Mouse (Mus musculus) spleen, adult 12 weeks (tissue): ENCODE results near the gene Fdx1l.

ENCODE experiments used
- DNase-seq: peaks from one replicate; pipeline ENCODE4 v3.0.0; 2022; ENCODE audit warnings: low spot score

The Fdx1l gene

GRCm38 (mm10) chr9:21073044-21073840 is at the start of gene Fdx1l, which contains the start of gene Gm49373:
Gene Fdx1l (minus strand): TSS chr9:21073614.
Gene Gm49373 (minus strand): TSS chr9:21073096.
- DNase-seq, result peak; percentile 71

DNA sequence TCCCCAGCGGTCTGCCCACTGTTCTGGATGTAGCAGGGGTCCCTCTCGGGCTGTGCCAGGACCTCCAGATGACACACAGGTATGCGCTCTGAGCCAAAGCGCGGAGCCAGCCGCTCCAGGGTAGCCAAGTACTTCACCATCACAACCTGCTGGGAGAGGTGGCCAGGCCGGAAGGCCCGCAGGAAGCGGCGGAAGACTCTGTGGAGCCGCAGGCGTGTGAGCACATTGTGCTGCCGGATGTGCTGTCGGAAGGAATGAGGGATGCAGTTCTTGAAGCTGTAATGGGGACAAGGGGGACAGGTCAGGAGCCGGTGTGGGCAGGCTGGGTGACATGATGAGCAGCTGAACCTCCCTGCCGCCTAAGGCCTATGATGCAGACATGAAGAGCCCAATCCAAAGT is 48.1 kb upstream of the Fdx1l start:
- no peak for DNase-seq

DNA sequence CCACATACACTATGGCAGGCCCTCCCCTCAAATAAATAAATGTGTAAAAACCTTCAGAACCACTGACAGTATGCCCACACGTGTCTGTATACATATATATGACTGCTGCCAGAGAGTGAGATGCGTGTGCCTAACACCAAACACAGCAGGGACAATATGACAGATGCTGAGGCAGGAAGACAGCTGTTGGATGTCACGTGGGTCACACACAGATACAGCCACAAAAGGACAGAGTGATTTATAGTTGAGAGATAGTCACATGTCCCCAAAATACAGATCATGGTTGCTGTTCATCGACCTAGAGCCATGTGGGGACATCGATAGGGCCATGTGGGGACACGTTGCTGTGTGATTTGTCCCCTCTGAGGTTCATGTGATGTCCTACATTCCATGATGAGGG is 43.7 kb upstream of the Fdx1l start:
- DNase-seq, result no peak

GRCm38 (mm10) chr9:21115105-21115504 is 41.7 kb upstream of the Fdx1l start:
- no peak for DNase-seq

DNA sequence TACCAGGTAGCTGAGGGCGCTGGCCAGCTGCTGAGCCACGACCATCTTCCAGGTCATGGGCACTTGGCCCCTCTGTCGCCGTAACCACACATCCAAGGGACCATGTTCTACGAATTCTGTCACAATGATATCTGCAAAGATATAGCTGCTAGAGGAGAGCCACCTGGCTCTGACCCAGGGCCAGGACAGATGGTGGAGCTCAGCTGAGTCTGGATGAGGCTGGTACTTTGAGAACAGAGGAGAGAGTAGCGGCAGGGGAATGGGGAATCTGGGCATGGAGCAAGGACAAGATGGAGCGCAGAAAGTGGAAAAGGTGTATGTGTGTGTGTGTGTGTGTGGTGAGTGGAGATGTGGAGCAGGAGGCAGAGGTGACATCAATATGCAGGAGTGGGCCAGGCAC is 40.8 kb upstream of the Fdx1l start:
- DNase-seq, result no peak

DNA sequence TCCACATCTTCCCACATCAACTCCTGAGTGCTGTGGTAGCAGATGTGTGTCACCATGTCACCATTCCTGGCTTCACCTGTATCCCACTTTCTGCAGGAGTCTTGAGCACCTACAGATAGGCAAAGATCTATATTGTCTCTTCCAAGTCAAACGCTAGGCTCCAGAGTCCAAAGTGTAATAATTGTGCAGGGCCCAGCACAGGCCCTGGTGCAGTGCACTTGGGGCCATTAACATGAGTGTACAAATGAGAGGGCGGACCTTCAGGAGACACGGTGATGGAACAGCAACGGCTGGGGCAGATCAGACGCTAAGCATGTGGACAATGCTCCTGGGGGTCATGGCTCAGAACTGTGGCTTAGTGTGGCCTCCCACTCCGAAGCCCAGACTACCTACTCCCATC is 40.3 kb upstream of the Fdx1l start:
- DNase-seq, result no peak

GRCm38 (mm10) chr9:21107607-21108237 is 34.3 kb upstream of the Fdx1l start:
- DNase-seq, result no peak

DNA sequence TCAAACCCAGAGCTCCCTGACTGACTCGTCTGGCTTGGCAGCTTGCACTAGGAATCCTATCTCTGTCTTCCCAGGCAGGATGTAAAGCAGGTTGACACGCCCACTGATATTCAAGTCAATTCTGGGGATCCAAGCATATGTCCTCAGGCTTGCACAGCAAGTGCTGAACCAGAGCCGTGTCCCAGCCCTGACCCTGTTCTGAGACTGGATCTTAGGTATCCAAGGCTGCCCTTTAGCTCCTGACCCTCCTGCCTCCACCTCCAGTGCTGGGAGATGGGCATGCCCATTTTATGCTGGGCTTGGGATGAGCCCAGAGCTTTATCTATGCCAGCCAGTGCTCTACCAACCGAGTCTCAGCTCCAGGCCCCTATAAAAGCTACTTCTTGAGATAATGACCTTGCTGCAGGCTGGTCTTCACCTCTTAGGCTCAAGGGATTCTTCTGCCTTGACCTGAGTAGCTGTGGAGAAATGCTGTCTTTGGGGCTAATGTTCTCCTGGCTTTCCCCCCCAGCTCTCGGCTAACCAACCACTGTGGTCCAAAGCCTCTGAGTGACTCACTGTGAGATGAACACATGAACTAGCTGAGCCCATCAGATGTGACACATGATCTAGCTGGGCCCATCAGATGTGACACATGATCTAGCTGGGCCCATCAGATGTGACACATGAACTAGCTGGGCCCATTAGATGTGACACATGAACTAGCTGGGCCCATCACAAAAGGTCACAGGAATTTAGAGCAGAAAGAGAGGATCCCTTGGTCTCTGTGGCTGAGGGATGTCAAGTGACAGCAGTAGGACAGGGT is 32.5 kb upstream of the Fdx1l start:
- DNase-seq, result peak; percentile 44

DNA sequence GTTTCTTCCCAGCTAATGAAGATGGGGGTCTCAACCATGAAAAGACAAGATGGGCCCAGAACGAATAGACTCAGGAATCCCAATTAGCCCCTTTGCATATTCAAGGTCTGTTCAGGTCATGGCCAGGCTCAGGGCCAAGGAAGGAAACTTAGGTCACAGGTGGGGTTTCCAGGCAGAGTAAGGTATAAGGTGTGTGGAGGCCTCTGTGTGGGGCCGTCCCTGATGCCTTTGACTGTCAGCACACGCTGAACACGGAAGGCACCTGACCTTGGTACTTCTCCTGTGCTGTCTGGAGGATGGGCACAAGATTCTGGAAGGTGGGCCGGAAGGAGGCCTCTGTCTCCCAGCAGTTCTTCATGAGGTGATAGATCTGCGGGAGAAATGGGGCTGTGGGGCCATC is 31.4 kb upstream of the Fdx1l start:
- DNase-seq, result no peak

DNA sequence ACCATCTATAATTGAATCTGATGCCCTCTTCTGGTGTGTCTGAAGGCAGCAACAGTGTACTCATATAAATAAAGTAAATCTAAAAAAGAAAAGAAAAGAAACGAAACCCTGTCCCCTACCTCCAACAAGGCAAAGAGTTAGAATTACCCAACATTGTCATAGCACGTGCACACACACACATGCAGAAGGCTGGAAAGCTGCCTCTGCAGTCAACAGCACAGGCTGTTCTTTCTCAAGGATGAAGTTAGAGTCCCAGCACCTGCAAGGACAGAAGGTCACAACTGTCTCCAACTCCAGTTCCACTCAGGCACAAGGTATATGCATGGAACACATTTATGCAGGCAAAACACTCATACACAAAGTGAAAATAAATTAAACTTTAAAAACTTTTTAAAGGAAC is 28.7 kb upstream of the Fdx1l start:
- no peak for DNase-seq

- no peak for DNase-seq
Measured at GRCm38 (mm10) chr9:21100447-21101161, 27.2 kb upstream of the Fdx1l start.

DNA sequence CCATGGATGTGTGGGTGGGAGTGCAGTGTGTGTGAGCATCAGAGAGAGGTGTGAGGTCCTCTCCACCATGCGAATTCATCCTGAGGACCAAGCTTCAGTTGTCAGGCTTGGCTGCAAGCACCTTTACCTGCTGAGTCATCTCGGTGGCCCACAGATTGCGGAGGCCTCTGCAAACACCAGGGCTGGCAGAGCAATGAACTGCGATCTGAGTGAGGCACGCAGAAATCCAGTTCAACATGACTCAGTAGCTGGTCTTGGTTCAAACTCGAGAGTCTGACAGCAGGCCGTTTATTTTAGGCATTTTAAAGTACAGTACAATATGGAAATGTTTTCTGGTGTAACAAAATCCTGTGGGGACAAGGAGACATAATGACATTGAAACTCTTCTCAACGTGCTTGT is 24.4 kb upstream of the Fdx1l start:
- no peak for DNase-seq

DNA sequence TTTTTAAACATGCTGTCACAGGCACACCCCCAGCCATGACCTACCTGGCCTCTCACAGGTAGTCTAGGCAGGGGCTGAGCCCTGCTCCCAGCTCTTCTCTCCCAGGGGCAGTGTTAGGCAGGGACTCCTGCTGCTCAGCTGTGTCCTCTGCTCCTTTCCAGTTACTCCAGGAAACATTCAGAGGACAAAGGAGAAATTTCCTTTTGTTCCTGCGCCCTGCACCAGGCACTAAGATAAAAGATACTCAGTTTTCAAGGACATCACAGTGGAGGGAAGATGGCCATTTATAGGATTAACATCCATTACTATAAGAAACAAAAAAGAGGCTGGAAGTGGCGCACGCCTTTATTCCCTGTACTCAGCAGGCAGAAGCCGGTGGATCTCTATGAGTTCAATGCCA is 22.5 kb upstream of the Fdx1l start:
- no peak for DNase-seq

DNA sequence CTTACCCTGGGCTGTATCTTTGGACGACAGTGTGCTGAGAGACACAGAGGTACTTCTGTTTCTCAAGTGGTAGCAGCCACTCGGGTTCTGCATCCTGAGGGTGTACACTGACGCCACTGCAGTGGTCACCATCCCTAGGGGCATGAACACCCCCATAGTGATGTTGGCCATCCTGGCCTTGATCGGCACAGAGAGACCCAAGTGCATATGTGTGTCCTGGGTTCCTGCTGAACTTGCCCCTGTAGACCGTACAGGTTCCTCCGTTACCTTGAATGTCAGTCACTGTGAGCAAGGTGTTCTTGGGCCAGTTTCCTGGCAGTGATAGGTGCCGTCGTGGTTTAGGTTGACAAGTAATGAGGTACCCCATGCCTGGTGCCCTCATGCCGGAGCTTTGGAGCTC is 20.0 kb upstream of the Fdx1l start:
- no peak for DNase-seq

DNA sequence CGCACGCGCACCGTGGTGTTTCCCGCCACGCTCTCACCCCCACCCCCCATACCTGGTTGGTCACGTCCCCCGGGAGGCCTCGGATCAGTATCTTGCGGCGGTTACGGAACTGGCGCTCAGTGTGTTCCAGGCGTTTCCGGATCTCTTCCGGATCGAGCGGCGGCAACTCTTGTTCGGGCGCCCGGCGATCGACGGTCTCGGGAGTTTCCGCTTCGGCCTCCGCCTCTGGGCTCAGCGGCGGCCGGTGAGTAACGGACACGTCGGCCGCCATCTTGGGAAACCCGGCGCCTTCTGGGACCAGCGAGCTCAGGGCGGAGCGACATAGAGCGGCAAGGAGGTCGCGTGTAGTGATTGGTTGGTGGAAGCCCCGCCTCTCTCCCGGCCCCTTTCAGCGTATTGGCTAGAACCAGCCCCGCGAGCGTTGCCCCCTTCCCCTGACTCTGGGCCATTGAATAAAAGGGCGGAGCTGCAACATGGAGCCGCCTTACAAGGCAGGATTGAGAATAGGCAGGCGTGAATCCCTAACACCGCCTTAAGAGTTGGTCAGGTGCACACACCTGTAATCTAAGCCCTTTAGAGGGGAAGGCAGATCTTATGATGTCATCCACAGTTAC is 18.4 kb upstream of the Fdx1l start, which contains the start of the genes Gm38431 and Raver1:
Gene Gm38431, minus strand, starts transcription at position 291 of the 614 bp plus-strand sequence.
Gene Raver1, minus strand, starts transcription at position 302 of the 614 bp plus-strand sequence.
- peak; percentile 95 for DNase-seq

DNA sequence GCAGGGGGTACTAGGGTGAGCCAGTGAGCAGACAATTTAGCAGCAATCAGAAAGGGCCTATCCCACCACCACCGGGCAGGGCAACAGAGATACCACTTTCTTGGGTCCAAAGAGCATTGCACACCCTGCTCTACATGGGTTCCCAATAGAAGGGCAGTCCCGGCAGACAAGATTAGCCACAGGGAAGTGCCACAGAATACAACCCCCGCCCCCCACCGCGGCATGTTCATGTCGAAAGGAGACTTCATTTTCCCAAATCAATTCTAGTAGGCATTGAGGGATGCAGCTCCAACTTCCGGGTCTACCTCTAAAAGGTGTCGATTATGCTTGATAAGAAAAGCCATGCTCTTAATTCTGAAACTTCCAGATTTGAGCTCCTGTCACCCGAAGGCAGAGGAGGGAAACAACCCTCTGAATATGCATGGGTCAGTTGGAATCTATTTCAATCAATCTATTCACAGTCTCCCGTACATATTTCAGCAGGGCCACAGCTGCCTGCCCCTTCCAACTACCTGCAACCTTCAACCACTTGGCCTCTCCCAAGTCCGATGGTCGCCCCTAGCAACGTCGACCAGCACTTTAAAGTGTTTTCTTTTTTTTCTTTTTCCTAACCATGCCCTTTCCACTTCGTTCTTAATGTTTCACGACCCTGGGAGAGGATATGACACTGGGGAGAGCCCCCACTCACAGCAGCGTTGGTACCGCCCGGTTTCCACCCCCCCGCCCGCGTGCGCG is 17.7 kb upstream of the Fdx1l start:
- no peak for DNase-seq

- DNase-seq, result no peak
Measured at GRCm38 (mm10) chr9:21090537-21090936, 17.1 kb upstream of the Fdx1l start.

GRCm38 (mm10) chr9:21083324-21083723 is 9.9 kb upstream of the Fdx1l start:
- no peak for DNase-seq

DNA sequence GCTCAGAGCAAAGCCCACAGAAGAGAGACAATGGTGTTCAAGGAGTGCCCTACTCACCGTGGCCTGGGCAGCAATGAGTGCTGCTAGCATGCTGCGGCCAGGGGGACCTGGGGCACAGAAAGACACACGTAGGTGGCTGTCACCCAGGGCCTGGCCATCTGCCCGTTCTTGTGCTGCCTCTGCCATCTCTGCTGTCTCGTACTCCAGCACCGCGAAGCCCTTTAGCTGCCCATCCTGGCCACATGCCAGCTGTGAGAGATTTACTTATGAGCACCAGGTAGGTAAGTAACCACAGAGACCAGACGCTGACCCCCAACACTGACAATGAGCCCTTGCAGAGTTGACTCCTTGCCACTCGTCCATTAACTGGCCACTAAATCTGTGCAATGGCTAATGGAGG is 7.7 kb upstream of the Fdx1l start:
- no peak for DNase-seq

DNA sequence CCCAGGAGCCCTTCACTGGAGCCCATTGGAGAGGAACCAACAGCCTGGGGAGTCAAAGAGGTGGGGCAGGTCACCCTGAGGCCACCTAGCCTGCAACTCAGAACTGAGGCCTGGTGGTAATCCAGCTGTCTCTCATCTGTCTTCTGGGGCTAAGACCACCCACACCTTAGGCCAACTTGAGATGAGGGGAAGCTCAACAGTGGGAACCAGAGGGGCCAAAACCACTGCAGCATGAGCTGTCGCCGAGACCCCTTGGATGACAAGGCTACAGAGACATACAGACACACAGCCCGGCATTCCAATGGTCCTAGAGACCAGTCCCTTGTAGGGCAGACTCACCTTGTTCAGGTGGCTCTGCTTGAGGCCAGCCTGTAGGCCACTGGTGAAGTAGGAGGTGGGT is 2.2 kb upstream of the Fdx1l start:
- no peak for DNase-seq

GRCm38 (mm10) chr9:21074173-21074572 is 759 bp upstream of the Fdx1l start:
- no peak for DNase-seq
